Mouse (Mus musculus): Measurements from ENCODE around the gene Fam49a.

The Fam49a gene

DNA sequence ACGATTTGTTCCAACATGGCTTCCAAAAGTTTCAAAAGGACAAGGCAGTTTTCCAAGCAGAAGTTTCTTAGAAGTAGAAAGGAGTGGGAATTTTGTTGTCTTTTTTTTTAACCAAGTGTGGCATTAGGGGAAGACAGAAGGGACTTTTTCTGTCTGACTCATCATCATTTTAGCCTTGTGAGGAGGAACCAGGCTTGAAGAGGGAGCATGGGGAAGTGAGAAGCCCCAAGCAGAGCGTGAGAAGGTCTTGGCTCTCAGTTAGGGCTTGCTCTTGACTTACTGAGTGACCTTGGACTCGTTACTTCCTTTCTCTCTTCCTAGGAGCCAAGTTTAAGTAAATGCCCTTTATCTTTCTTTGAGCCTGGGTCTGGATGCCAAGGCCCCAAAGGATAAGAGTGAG is 8.6 kb downstream of the Fam49a start:
- DNase-seq (ENCODE audit: low spot score in 2 of 2), result no peak

DNA sequence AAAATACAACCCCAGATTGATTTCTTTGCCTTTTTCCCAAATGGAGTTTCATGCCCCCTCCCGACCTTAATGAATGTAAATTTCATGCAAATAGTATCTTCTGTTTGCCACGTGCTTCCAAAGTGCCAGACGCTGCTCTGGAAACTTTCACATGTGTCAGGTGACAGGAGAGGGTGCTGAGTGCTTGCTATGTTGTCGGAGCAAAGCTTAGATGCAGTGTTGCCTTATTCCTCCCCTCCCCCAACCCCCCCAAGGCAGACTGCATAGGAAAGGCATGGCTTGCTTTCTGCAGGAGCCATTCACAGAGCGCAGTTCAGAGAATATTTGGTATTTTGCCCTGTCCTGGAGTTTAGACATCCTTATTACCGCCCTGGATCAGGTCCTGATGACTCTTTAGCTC is 12.2 kb downstream of the Fam49a start:
- DNase-seq (ENCODE audit: low spot score in 2 of 2), result no peak

DNA sequence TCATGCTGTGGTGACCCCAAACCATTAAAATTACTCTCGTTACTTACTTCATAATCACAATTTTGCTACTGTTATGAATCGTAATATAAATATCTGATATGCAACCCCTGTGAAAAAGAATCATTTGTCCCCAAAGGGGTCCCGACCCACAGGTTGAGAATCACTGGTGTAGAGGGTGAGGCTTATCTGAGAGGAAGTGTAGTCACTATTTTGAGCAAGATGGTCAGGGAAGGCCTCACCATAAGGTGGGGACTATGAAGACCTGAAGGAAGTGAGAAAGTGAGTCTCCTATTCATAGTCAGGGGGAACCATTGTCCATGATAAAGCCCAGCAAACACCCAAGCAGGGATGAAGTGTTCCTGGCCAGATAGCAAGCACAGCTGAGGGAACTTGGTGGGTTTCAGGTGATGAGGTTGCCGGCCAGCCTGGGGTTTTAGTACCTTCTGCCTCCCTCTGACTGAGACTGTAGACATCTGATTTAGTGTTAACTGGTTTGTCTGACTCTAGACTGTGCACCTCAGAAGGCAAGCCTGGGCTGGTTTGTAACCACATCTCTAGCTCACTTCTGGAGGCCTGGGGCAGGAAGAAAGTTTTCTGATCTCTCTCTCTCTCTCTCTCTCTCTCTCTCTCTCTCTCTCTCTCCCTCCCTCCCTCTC is 13.3 kb downstream of the Fam49a start:
- no peak for DNase-seq (ENCODE audit: low spot score in 2 of 2)

DNA sequence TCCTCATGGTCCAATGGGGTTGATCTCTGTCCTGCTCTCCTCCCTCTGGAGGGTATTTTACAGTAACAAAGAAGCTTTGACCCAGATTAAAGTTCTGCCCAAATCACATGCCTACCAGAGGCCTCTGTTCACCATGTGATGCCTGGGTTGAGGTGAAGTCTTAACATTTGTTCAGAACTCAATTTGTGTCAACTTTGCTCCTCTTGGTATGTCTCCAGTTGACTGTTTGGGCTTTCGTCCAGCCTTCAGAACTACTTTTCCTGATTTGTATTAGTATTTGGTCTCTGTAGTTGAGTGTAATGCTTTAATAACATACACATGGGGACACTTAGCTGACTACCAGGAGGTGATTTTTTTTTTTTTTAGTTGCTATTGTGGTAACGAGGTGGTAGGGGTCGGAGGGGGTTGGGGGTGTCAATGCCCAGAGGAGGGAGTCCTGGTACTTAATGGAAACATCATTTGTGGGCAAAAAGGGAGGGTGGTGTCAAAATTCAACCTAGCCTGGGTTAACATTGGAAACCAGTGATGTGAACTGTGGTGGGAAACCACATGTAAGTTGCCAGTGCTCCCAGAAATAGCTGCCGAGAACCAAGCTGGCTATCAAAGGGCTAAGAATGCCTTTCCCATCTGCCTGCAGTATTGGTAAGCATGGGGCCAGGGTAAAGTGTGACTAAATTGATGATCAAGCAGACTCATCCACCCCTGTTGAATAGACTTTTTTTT is 16.0 kb downstream of the Fam49a start:
- DNase-seq (ENCODE audit: low spot score in 2 of 2), result no peak

DNA sequence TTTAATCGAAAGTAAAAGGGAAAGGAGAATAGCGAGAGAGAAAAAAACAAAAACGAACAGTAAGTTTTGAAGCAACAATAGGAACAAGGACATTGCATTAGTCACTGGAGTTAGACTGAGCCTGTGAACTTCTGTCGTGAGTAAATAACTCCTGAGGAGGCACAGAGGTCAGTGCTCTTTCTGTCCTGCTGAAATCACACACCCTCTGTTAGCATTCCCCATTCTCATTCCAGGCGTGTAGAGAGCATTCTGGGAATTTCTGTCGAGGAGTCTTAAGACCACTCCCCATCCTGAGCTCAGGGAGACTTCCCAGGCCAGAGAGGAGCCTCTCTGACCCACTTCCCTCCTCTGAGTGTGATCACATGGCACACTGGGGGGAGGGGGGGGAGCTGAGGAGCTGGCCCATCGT is 16.5 kb downstream of the Fam49a start:
- DNase-seq (ENCODE audit: low spot score in 2 of 2), result no peak

DNA sequence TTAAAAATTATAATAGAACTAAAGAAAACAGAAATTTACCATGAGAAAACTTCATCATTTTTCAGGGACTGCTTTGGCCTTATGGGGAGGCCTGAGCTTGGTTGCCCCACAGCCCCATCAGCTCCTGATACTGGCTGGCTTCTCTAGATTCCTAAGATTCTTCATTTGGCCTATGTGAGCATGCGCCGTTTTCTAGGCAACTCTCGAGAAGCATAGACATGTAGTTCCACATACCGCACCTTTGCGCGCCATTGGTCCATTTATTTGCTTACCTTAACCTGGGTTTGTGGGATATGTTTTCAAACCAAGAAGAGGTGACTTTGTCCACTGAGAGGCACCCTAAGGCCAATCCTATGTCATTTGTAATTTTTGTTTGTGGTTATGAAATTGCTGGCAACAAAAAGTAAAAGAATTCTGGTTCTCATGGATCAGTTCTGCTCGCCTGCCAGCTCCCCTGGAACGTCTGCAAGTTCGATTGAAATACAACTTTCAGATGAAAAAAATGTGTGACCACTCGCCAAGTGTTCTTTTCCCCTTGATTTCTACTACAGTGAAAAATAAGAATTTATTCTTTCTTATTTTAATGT is 21.9 kb downstream of the Fam49a start:
- DNase-seq (ENCODE audit: low spot score in 2 of 2), result no peak

DNA sequence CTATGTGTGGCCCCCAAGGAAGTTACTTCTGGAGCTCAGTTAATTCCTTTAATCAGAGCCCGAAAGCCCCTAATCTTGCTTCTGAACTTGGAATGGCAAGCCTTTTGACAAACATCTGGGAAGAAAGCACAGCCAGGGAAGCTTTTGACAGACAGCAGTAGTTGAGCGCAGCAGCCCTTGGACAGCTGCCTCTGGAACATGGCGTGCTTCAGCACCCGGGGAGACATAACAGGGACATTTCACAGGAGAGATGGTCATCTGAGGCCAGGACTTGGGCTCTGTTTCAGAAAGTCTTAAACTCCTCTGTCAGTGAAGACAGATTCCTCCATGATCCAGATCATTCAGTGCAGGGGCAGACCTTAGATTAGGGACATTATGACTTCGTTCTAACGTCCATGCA is 22.6 kb downstream of the Fam49a start:
- no peak for DNase-seq (ENCODE audit: low spot score in 2 of 2)

DNA sequence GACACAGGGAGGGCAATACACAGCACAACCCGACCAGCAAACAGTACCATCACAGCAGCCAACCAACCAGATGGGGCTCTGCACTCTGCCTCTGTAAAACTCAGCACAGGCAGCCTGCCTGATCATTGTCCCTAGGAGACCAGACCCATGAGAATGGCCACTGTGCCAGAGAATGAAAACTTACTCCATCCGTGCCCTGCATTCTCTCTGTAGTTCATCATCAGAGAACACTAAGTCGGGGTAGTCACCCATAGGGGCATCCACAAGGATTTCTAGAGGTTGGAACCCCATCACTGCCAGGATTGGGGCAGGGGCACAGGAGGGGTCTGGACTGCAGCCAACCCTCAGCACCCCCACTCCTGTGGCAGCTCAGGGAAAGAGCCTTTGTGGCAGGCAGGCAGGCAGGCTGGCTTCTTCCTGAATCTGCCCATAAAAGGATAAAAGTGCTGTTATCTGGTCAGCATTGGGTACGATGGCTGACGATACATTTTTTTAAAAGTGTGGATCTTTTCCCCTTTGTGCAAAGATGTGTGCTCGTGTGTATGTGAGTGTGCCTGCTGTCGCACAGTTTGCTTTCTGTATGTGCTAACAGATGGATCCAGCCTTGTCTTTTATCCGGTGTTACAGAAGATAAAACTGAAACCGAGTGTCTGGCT is 25.3 kb downstream of the Fam49a start:
- DNase-seq (ENCODE audit: low spot score in 2 of 2), result no peak

DNA sequence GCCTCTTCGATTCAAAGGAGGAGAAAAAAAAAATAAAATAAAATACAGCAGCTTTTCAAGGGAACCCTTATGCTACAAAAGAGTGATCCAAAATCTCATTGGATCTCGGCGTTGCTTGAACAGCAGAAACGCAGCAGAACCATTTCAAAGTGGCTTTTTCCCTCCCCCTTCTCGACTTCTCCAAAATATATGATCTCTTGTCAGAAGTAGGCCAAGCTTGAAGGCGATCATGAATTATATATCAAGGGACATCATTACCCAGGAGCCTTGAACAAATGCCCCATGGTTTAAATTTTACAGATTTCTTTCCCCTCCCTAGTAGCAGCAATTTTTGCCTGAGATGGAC is 25.8 kb downstream of the Fam49a start:
- DNase-seq (ENCODE audit: low spot score in 2 of 2), result no peak

DNA sequence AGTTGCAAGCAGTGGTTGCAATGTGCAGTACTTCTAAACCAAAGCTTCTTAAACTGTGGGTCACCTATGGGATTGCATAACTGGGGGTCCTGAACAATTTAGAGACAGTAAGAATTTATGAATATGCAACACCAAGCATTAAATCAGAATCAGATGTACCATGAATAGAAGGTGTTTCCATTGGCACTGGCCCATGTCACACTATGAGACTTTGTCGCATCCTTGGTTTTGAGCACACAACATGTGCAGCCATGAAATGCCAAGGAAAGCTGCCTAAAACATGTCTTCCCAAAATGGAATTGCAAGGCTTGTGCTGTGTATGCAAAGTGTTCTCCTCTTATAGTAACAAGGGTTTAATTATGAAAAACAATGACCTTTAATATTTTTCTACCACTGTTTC is 26.6 kb downstream of the Fam49a start:
- no peak for DNase-seq (ENCODE audit: low spot score in 2 of 2)

DNA sequence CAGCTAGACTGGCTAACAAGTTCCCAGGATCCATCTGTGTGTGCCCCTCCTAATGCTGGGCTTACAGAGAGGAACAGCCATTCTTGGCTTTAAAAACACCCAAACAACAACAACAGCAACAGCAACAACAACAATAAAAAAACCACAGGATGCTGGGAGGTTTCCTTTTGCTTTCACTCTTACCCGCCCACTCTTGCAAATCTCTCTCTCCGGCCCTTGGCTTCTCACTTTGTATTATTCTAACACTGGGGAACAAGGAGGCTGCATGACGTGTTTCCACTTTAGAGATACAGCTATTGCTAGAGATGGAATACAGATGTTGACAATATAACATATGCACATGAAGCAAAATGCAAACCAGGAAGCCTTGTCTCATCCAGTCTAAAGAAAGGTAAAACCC is 27.7 kb downstream of the Fam49a start:
- DNase-seq (ENCODE audit: low spot score in 2 of 2), result no peak

DNA sequence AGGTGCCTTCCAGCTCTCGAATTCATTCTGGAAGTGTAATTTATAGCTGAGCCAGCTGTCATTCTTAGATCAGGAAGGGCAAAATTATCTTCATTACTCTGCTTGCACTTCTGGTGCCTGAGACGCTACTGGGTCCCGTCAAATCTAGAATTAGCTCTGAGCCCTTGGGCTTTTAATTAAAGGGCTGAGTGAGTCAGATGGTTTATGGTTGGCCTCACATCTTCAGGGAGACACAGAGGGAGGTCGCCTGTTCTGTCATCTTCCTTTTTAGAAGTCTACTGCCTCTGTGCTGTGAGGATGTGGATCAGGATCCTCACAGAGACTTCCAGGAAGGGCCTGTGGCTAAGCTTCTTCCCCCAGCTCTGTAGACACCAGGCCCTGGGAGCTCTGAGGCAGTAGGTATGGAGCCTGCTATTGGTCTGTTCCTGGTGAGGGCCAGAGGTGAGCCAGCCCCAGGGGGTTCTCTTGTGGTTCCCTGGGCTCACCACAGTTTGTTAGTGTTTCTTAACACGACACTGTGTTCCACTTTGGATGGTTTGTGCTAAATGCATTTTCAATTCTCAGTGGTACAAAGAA is 30.2 kb downstream of the Fam49a start:
- DNase-seq (ENCODE audit: low spot score in 2 of 2), result no peak

DNA sequence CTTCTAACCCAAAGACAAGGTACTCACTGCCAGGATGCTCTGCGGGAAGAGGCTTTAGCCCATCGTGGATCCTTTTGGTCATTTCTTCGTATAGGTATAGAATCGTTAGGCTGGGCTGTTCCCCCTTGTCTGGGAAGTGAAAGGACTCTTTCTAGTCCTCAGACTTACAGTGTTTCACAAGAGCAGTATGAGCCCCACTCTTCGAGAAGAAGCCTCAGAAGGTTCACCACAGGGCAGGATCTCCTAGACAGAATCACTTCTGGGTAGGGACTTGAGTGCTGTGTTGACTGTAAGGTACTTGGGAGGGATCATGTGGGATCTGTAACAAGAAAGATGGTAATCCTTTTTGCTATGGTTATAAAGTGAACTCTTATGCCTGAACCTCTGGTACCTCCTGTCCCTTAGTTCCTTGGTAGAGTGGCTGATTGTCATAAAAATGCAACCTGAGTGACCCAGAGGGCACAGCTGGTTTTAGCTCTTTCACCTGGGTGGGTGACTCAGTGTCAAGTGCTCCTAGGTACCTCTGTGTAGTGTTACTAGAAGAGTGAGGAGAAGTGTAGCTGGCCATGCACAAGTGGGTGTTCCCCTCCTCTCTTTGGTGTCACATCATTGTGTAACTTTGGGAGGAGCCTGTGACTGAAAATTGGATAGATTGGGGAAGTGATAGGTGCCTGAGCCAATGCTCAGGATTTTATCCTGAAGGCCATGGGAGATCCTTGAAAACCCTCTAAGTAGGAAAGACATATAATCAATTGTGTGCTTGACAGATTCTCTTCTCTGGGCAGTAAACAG is 32.6 kb downstream of the Fam49a start:
- DNase-seq (ENCODE audit: low spot score in 2 of 2), result no peak

DNA sequence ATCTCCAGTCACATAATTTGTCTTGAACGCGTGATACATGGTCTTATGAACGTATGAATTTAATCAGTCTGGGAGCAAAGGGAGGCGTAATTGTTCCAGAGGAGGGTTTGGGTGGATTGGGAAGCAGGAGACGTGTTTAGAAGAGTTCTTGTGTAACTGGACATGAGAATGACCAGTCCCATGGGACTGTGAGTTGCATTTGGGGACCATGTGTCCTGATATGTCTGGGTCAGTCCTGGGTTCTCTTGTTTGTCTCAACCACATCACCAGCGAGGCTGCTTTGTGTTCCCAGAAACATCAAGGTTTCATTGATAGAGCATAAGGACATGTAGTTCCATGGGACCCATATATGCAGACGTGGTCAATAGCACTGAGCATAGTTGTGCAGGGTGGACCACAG is 36.5 kb downstream of the Fam49a start:
- DNase-seq (ENCODE audit: low spot score in 2 of 2), result no peak

DNA sequence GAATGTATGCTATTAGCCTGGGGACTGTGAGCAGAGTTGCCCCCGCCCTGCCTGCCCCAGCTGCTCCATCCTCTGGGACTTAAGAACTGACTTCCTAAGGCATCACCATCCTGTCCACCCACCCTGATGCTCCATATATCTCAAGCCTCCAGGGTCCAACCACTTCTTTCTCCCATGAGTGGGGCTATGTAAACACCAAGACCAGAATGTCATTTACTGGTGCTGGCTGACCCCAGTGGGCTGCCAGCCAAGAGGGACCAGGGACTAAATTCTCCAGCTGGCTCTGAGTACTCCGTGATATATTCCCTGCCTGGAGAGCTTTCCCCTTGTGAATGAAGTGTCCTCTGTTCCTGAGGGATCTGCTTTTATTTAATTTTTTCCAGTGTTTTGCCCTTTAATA is 37.4 kb downstream of the Fam49a start:
- DNase-seq (ENCODE audit: low spot score in 2 of 2), result no peak

DNA sequence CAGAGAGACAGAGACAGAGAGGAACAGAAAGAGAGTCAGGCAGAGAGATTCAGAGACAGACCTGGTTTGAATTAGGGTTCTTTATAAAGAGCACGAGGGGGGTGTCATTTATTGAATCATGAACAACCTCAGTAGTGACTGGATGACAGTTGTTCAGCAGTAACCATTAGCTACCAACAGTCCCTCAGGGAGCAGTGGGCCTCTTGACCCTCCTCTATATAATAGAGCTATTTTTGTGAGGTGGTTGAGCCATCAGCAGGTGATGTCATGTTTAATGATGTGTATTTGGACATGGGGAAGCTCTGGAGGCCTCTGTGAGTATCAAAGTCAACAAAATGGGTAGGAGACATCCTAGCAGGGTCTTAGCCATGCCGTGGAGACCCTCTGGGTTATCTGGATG is 39.2 kb downstream of the Fam49a start:
- no peak for DNase-seq (ENCODE audit: low spot score in 2 of 2)

DNA sequence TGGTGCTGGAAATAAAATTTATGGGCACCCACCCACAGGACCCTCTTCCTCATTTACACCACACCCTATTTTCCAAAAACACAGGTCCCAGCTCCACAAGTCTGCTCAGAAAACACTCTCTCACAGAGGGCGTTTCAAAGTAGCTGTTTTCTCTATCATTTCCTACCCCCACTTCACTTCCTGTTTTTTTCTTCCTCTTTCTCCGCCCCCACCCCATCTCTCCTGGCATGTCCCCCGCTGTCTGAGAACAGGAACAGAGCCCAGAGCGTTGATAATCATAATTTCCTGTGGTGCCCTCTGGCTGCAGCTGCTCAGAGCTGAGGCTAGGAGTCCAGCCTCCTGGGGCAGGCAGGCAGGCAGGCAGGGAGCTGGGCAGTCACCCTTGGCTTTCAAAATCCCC is 39.9 kb downstream of the Fam49a start:
- DNase-seq (ENCODE audit: low spot score in 2 of 2), result no peak

DNA sequence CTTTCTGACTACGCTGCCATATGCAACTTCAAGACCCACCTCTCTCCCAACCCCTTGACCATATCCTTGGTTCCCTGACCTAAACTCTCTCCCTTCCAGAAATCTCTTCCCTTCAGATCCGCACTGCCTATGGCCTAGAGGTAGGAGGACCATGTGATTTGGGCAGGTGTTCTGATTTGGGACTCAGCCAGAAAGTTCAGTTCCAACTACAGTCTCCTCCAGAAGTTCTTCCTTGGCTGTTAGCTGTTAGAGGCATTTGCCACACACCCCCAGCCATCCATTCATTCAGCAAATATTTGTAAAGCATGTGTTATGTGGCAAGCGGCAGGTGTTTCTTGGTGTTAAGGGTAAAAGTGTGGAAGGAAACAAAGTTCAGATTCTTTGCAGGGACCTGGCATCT is 44.3 kb downstream of the Fam49a start:
- DNase-seq (ENCODE audit: low spot score in 2 of 2), result no peak

DNA sequence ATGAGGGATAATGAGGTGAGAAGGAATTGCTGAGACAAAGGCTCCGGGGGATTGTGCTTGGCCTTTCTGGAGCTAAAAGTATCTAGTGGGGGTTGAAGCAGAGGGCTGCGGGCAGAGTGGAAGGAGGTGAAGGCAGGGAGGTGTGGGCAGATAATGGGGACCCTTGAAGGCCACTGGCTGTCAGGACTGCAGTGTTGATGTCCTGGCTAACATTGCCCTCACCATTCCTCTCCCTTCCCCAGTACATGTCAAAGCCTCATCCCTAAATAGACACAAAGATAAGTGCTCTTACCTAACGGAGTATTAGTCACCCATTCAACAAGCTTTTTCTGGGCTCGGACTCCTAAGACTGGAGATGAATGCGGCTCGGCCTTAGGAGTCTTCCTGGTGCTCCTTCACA is 44.9 kb downstream of the Fam49a start:
- no peak for DNase-seq (ENCODE audit: low spot score in 2 of 2)

DNA sequence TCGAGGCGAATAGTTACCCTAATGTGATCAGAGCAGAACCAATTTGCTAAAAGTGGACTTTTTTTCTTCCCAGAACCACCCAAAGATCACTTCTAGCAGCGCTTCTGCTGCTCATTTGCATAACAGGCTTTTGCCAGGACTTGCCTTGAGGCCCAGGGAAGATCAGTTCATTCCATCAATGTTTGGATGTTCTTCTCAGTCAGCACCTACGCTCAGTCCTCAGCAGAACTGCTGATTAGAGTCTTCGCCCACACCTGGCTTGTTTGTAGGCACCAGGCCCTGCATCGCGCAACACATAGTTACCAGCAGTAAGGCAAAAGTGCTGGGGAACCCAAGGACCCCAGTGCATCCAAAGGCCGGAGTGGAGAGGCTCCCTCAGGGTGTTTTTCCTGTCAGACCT is 45.3 kb downstream of the Fam49a start:
- no peak for DNase-seq (ENCODE audit: low spot score in 2 of 2)

DNA sequence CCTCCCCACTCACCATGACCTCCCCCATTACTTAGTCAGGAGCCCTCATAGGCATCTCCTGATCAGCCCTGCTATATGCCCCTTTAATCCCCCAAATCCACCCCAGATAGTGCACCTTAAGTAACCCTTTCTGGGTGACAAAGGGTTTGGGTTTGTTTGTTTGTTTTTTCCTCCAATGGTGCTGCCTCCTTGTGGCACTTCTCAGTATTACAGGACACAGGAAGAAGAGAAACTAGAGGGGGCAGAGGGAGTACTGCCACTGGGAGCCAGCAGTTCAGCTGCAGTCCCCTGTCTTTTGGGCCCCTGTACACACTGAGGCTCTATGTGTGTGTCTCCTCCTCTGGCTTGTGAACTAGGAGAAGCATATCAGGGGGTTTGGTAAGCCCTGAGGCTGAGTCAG is 51.5 kb downstream of the Fam49a start:
- no peak for DNase-seq (ENCODE audit: low spot score in 2 of 2)

DNA sequence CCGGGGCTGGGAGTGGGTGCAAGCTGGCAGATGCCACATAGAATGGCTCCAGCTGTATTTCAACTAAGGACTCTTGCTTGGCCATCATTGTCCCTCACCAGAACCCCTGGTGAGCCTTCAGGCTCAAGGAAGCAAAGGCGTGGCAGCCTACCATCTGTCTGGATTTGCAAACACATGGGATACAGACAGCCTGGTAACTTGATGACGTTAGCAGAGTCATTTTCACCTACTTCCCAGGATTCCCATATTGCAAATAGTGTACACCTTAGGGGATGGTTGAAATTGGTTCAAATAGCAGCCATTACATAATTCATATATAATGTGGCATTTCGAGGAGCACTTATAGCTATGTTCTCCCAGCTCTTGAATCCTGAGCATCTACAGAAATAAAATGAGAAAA is 52.0 kb downstream of the Fam49a start:
- DNase-seq (ENCODE audit: low spot score in 2 of 2), result no peak

All from frontal cortex, postnatal 14 days (tissue).